Mouse (Mus musculus) lung, adult 2 months (tissue): ENCODE measurements at regions not wholly inside any gene's neighbourhood (a gene's known extent, or its start where the extent isn't known, plus 50 kb on each side); places are given as distances from the start of the nearest gene placed in this dataset.

Experiments used
- CTCF ChIP-seq: fragments of 200-500 bp; IDR thresholded peaks from 2 replicates; pipeline ENCODE4 v1.5.1; 2011; ENCODE audit warnings: mild to moderate bottlenecking, low read length, control low read depth; ENCODE audit not compliant: insufficient read depth
- POLR2A ChIP-seq: fragments of 200-500 bp; IDR thresholded peaks from 2 replicates; pipeline ENCODE4 v1.6.1; 2011; ENCODE audit warnings: low read depth, mild to moderate bottlenecking, control low read depth, low read length, borderline replicate concordance; ENCODE audit errors: extremely low read depth

- TF ChIP-seq POLR2A (no peak), CTCF (no peak)
Observed at GRCm38 (mm10) chrX:98476473-98477254, 328.1 kb downstream of the Ar start.
